Mouse (Mus musculus) embryo, embryonic 10.5 days (tissue): ENCODE data around the gene Vmn1r235.
A peak's percentile ranks its signal among the peaks of the same experiment; 100 is the strongest.
"Not testable (repeated sequence)": the region's sequence is repeated elsewhere in the genome, so short reads cannot be mapped to it uniquely, and the experiment has no call there.

Experiments used
- DNase-seq: peaks from one replicate; pipeline ENCODE4 v3.0.0-alpha.2; 2015; ENCODE audit warnings: low spot score

Gene Vmn1r235

DNA sequence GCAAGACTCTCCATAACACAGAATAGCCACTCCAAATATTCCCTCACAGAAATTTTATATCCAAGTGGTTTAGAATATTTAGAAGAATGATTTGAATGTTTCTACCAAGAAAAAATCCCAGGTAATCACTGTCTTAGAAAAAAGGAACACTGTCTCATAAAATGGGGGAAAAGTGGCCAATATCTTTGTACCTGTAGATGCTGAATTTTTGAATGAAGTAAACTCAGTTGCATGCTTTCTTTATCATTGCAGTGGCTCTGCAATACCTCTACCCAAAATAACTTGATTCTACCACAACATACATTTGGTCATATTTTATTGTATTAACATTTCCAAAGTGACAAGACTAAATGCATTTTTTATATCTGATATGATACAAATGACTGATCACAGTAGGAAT, at the start of gene Vmn1r235:
Gene Vmn1r235, plus strand, starts transcription at position 301 of the 400 bp plus-strand sequence.
- DNase-seq, result no peak

GRCm38 (mm10) chr17:21211081-21211480, 45.1 kb upstream of the Vmn1r235 start:
- DNase-seq, result not testable (repeated sequence)

DNA sequence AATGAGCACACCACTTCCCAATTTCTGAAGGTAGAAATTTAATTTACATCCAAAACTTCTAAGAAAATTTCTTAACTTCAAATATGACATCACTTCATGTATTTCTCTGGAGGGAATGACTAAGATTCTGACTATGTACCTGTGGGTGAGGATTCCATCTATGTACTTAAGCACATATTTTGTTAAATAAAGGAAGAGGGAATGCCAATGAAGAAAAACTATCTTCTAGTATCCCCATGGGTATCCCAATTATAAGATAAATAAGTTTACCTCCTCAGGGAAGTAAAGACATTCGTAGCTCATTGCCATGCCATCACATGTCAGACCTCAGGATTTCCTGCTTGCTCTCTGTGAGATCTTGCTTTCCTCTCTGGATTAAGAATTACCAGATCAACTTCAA, 30.4 kb upstream of the Vmn1r235 start, which contains the start of gene Vmn1r234:
Gene Vmn1r234, plus strand, starts transcription at position 301 of the 400 bp plus-strand sequence.
- no peak for DNase-seq

DNA sequence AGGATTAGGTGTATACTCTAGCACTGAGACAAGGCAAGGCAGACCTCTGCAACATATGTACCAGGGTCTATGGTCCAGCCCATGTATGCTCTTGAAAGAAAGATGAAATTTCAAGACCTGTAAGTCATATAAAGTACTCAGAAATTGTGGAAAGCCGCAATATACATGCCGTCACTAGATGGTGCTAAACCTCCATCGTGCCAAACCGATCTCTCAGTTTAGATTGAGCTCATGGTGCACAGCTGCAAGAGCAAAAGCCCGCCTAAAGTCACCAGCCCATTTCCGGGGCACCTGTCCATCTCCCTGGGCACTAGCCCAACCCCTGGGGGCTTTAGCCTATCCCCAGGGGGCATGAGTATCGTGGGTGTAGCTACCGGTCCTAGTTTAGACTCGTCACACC, 24.6 kb upstream of the Vmn1r235 start:
- peak; percentile 70 for DNase-seq

DNA sequence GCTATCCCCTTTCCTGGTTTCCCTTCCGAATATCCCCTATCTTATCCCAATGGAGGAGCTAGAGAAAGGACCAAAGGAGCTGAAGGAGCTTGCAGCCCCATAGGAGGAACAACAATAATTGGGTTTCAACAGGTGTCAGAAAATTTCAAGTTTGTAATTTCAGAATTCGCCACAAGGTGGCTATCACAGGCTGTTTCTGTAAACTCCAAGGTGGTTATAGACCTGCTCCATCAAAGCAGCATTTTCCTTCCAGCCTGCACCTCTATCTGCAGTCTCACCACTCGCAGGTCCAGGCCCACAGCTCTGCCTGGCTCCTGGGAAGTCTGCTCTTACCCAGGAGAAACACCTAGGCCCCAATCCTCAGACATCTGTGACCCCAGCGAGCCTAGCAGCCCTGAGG, 15.9 kb downstream of the Vmn1r235 start:
- peak; percentile 72 for DNase-seq

DNA sequence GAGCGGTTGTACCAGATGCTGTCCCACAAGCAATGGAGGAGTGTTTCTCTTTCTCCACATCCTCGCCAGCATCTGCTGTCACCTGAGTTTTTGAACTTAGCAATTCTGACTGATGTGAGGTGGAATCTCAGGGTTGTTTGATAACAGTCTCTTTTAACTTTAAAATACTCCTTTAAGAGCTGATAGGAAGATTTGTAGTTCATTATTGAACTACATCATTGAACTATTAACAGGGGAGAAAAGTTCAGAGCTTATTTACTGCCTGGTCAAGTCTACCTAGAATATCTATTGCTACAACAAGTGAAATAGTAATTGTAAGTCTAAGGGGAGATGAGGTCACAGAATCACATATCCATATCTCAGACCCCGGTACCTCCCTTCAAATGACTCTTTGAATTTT, 26.4 kb downstream of the Vmn1r235 start, which contains the start of gene Vmn1r236:
Gene Vmn1r236, plus strand, starts transcription at position 301 of the 400 bp plus-strand sequence.
- no peak for DNase-seq

- no peak for DNase-seq
Observed at GRCm38 (mm10) chr17:21284395-21284794, 28.2 kb downstream of the Vmn1r235 start.

GRCm38 (mm10) chr17:21289695-21290094, 33.5 kb downstream of the Vmn1r235 start:
- DNase-seq, result no peak

DNA sequence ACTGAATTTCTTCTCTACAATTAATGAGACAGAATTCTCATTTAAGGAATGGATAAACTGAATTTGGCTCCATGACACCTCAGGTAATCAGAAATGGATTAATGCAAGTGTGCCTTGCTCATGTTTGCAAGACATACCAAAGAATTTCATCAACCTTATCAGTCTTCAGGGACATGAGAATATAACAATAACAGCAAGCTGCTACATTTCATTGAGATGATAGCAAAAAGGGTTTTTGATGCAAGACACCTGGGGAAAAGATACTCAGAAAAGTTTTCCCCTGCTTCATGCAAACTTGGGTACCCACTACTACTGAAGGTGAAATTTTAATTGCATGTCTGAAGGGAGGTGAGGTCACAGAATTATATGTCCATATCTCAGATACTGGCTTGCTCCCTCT, 55.4 kb downstream of the Vmn1r235 start, which contains the start of gene Vmn1r237:
Gene Vmn1r237, plus strand, starts transcription at position 301 of the 400 bp plus-strand sequence.
- DNase-seq, result no peak
